12 mouse cellular contexts compared by ENCODE assay signal in genomic region chr11:51852091-51852521, GRCm38 (mm10). TPM values are rescaled to one million over a fixed set of nuclear protein-coding genes. Genes with fewer than 3 reads are reported as not detected.
DNase-seq lines count a peak whose midpoint lies in the region; ATAC-seq and TF ChIP-seq lines count a peak whose summit lies in the region.
"Had no signal": no experiment of that assay in that cellular context is flagged by ENCODE, and none has a peak within 500 bp of the region (broad histone marks: within the 10 kb centered on the region; RNA-seq: fewer than 3 reads in every experiment).

No protein-coding gene starts in this region.

- DNase-seq in hindbrain, postnatal 0 days (ENCODE audit: low spot score) = peak; percentile 18
- no peak for DNase-seq in stomach, postnatal 0 days (ENCODE audit: low spot score)
- DNase-seq in limb, embryonic 14.5 days (ENCODE audit: low spot score) = peak; percentile 65
- no peak for DNase-seq in gastrocnemius, adult 8-10 months (ENCODE audit: low spot score in 2 of 2)
- no peak for DNase-seq in right cerebral cortex, postnatal 25 days
- DNase-seq: thymus, adult 2 months had no signal

- 0 out of 2 replicates have a peak, but pooled peaks cover 4% of the 10 kb centered on the region for H3K4me1 ChIP-seq in hindbrain, postnatal 0 days (ENCODE audit: insufficient read depth, low read length)
- H3K4me1 ChIP-seq in hindbrain, embryonic 16.5 days (ENCODE audit: control insufficient read depth, insufficient read depth, low read depth, low read length) = peaks cover 6% of the 10 kb centered on the region
- H3K4me1 ChIP-seq in stomach, embryonic 16.5 days (ENCODE audit: control insufficient read depth, insufficient read depth, low read length) = peaks cover 24% of the 10 kb centered on the region
- H3K4me1 ChIP-seq in stomach, postnatal 0 days (replicated peaks; ENCODE audit: control insufficient read depth, insufficient read depth) = no peaks in the 10 kb centered on the region
- H3K4me1 ChIP-seq in limb, embryonic 14.5 days (ENCODE audit: control insufficient read depth, insufficient read depth, low read length) = peaks cover 22% of the 10 kb centered on the region

- TF ChIP-seq EP300 in stomach, postnatal 0 days (optimal IDR thresholded peaks at IDR 0.05) = no peak

- 78% methylated on average over 7 of the region's 7 CpGs for WGBS in hindbrain, postnatal 0 days
- 80% methylated on average over 7 of the region's 7 CpGs for WGBS in hindbrain, embryonic 16.5 days
- 73% methylated on average over 7 of the region's 7 CpGs for WGBS in stomach, embryonic 16.5 days
- 75% methylated on average over 7 of the region's 7 CpGs for WGBS in stomach, postnatal 0 days
- 69% methylated on average over 7 of the region's 7 CpGs for WGBS in limb, embryonic 14.5 days

- no peak for ATAC-seq in hindbrain, postnatal 0 days
- no peak for ATAC-seq in hindbrain, embryonic 16.5 days
- no peak for ATAC-seq in stomach, embryonic 16.5 days (ENCODE audit: insufficient read depth, low FRiP score)
- no peak for ATAC-seq in stomach, postnatal 0 days (ENCODE audit: low FRiP score, low TSS enrichment)
- no peak; the same call in 1 of the 2 replicates for ATAC-seq in limb, embryonic 14.5 days (ENCODE audit: low FRiP score, low read depth)
- ATAC-seq in cerebellum, adult (ENCODE audit: insufficient number of reproducible peaks, low FRiP score, low TSS enrichment) = no peak

- no peak overlapping the region for H3K27ac ChIP-seq in hindbrain, postnatal 0 days
- no peak overlapping the region for H3K27ac ChIP-seq in hindbrain, embryonic 16.5 days (ENCODE audit: low read depth, low read length)
- H3K27ac ChIP-seq in stomach, embryonic 16.5 days (ENCODE audit: low read length) = 0 out of 2 replicates have a peak overlapping the region, but pooled peaks have one; percentile 33
- H3K27ac ChIP-seq in stomach, postnatal 0 days (replicated peaks) = no peak overlapping the region
- 0 out of 2 replicates have a peak overlapping the region, but pooled peaks have one; percentile 6 for H3K27ac ChIP-seq in limb, embryonic 14.5 days (replicated peaks; ENCODE audit: low read depth, low read length)
- H3K27ac ChIP-seq: heart, embryonic 15.5 days; left cerebral cortex, adult 2 months; neural tube, embryonic 12.5 days had no signal

- H3K9ac ChIP-seq in hindbrain, postnatal 0 days (replicated peaks; ENCODE audit: low read length) = no peak overlapping the region
- no peak overlapping the region for H3K9ac ChIP-seq in hindbrain, embryonic 16.5 days (ENCODE audit: low read depth, low read length)
- H3K9ac ChIP-seq in stomach, embryonic 16.5 days (ENCODE audit: low read length) = no peak overlapping the region
- no peak overlapping the region for H3K9ac ChIP-seq in stomach, postnatal 0 days (ENCODE audit: low read length)
- no peak overlapping the region for H3K9ac ChIP-seq in limb, embryonic 14.5 days (ENCODE audit: low read depth, low read length, severe bottlenecking)
- H3K9ac ChIP-seq: heart, embryonic 15.5 days; neural tube, embryonic 12.5 days had no signal

- no peak for TF ChIP-seq POLR2A in limb, embryonic 14.5 days (IDR thresholded peaks at IDR 0.05; ENCODE audit: borderline replicate concordance, extremely low read depth, insufficient read depth, insufficient read length)

- no peaks in the 10 kb centered on the region for H3K27me3 ChIP-seq in hindbrain, postnatal 0 days (ENCODE audit: insufficient read depth, low read length)
- no peaks in the 10 kb centered on the region; the same call in 1 of the 2 replicates for H3K27me3 ChIP-seq in hindbrain, embryonic 16.5 days (replicated peaks; ENCODE audit: control insufficient read depth, insufficient read depth, low read length)
- no peaks in the 10 kb centered on the region for H3K27me3 ChIP-seq in stomach, embryonic 16.5 days (ENCODE audit: control insufficient read depth, insufficient read depth, low read length)
- no peaks in the 10 kb centered on the region for H3K27me3 ChIP-seq in stomach, postnatal 0 days (ENCODE audit: control insufficient read depth, insufficient read depth, low read length)
- H3K27me3 ChIP-seq in limb, embryonic 14.5 days (ENCODE audit: control insufficient read depth, insufficient read depth, low read length) = no peaks in the 10 kb centered on the region
- H3K27me3 ChIP-seq: heart, embryonic 15.5 days had no signal

- no peak overlapping the region for H3K4me2 ChIP-seq in hindbrain, postnatal 0 days (ENCODE audit: low read depth, low read length)
- H3K4me2 ChIP-seq in hindbrain, embryonic 16.5 days (ENCODE audit: low read length) = no peak overlapping the region
- no peak overlapping the region for H3K4me2 ChIP-seq in stomach, embryonic 16.5 days (ENCODE audit: low read depth, low read length)
- H3K4me2 ChIP-seq in stomach, postnatal 0 days (replicated peaks; ENCODE audit: low read depth) = no peak overlapping the region
- H3K4me2 ChIP-seq in limb, embryonic 14.5 days (replicated peaks; ENCODE audit: low read depth, low read length, severe bottlenecking) = 0 out of 2 replicates have a peak overlapping the region, but pooled peaks have one; percentile 1
- H3K4me2 ChIP-seq: heart, embryonic 15.5 days; neural tube, embryonic 12.5 days had no signal

- no peak overlapping the region for H3K4me3 ChIP-seq in hindbrain, postnatal 0 days (ENCODE audit: low read length)
- H3K4me3 ChIP-seq in hindbrain, embryonic 16.5 days (ENCODE audit: low read length) = no peak overlapping the region
- no peak overlapping the region for H3K4me3 ChIP-seq in stomach, embryonic 16.5 days (replicated peaks; ENCODE audit: low read length)
- H3K4me3 ChIP-seq in stomach, postnatal 0 days (ENCODE audit: low read depth, low read length) = no peak overlapping the region
- no peak overlapping the region for H3K4me3 ChIP-seq in limb, embryonic 14.5 days (replicated peaks; ENCODE audit: low read length)
- H3K4me3 ChIP-seq: heart, embryonic 15.5 days; left cerebral cortex, adult 2 months; neural tube, embryonic 12.5 days had no signal

- no peaks in the 10 kb centered on the region for H3K36me3 ChIP-seq in hindbrain, postnatal 0 days (ENCODE audit: insufficient read depth, low read length)
- no peaks in the 10 kb centered on the region for H3K36me3 ChIP-seq in hindbrain, embryonic 16.5 days (ENCODE audit: control insufficient read depth, insufficient read depth, low read length)
- no peaks in the 10 kb centered on the region for H3K36me3 ChIP-seq in stomach, embryonic 16.5 days (ENCODE audit: control insufficient read depth, insufficient read depth, low read length)
- peaks cover 2% of the 10 kb centered on the region; the same call in 1 of the 2 replicates for H3K36me3 ChIP-seq in stomach, postnatal 0 days (ENCODE audit: control insufficient read depth, insufficient read depth, low read length)
- H3K36me3 ChIP-seq in limb, embryonic 14.5 days (ENCODE audit: control insufficient read depth, insufficient read depth, low read length) = no peaks in the 10 kb centered on the region; the same call in 1 of the 2 replicates
- H3K36me3 ChIP-seq: heart, embryonic 15.5 days; neural tube, embryonic 12.5 days had no signal

- TF ChIP-seq CTCF in hindbrain, postnatal 0 days (IDR thresholded peaks at IDR 0.05; ENCODE audit: low read depth) = no peak
- no peak for TF ChIP-seq CTCF in stomach, postnatal 0 days (IDR thresholded peaks at IDR 0.05; ENCODE audit: low read depth)

- H3K9me3 ChIP-seq in hindbrain, postnatal 0 days (ENCODE audit: low read length) = no peaks in the 10 kb centered on the region
- H3K9me3 ChIP-seq in hindbrain, embryonic 16.5 days (ENCODE audit: control insufficient read depth, low read length) = no peaks in the 10 kb centered on the region
- no peaks in the 10 kb centered on the region for H3K9me3 ChIP-seq in stomach, embryonic 16.5 days (replicated peaks; ENCODE audit: control insufficient read depth, low read length)
- H3K9me3 ChIP-seq in stomach, postnatal 0 days (ENCODE audit: control insufficient read depth, low read length) = no peaks in the 10 kb centered on the region
- no peaks in the 10 kb centered on the region for H3K9me3 ChIP-seq in limb, embryonic 14.5 days (ENCODE audit: control insufficient read depth, low read length)
- H3K9me3 ChIP-seq: heart, embryonic 15.5 days; neural tube, embryonic 12.5 days had no signal

RNA-seq across cellular contexts. Expression of gene Jade2, which starts 5.3 kb away (rescaled TPM):
- 3.1 and 4.3 TPM in 2 replicates for total RNA-seq in hindbrain, postnatal 0 days (2014; rRNA removed)
- 1.1 and 1.2 TPM in 2 replicates for polyA plus RNA-seq in hindbrain, postnatal 0 days (2015; fragmentation: Nextera tagmentation; extraction: Ambion mirVana)
- 1.1 TPM in 2 replicates for polyA plus RNA-seq in hindbrain, embryonic 16.5 days (2015; fragmentation: Nextera tagmentation; extraction: Ambion mirVana)
- 1.7 and 1.8 TPM in 2 replicates for polyA plus RNA-seq in stomach, embryonic 16.5 days (2015; fragmentation: Nextera tagmentation; extraction: Ambion mirVana)
- polyA plus RNA-seq in stomach, postnatal 0 days (2015; fragmentation: Nextera tagmentation; extraction: Ambion mirVana) = 1.2 and 1.3 TPM in 2 replicates
- 5.2 and 5.7 TPM in 2 replicates for polyA plus RNA-seq in limb, embryonic 14.5 days (2012; rRNA removed)
- polyA plus RNA-seq in limb, embryonic 14.5 days (2014; fragmentation: Nextera tagmentation; extraction: Ambion mirVana) = 1.7 and 1.8 TPM in 2 replicates
- total RNA-seq in gastrocnemius, adult 8-10 months (2022) = 10 to 100 TPM in 1 of 4 experiments, 1 to 10 TPM in 3; 4.4 to 10.0 (median 9.1) TPM

Comparison
In these comparisons a context has a peak if more than half of its experiments do, and no peak if none do; other contexts are left out.
1. H3K27ac ChIP-seq: peak in stomach, embryonic 16.5 days (single experiment) and limb, embryonic 14.5 days (single experiment); none in hindbrain, postnatal 0 days (single experiment), hindbrain, embryonic 16.5 days (single experiment) and stomach, postnatal 0 days (single experiment).
2. DNase-seq: peak in hindbrain, postnatal 0 days (single experiment) and limb, embryonic 14.5 days (single experiment); none in stomach, postnatal 0 days (single experiment), gastrocnemius, adult 8-10 months (0 of 2) and right cerebral cortex, postnatal 25 days (single experiment).